Mouse (Mus musculus): Measurements from ENCODE around the gene Vps26a.

Gene Vps26a

DNA sequence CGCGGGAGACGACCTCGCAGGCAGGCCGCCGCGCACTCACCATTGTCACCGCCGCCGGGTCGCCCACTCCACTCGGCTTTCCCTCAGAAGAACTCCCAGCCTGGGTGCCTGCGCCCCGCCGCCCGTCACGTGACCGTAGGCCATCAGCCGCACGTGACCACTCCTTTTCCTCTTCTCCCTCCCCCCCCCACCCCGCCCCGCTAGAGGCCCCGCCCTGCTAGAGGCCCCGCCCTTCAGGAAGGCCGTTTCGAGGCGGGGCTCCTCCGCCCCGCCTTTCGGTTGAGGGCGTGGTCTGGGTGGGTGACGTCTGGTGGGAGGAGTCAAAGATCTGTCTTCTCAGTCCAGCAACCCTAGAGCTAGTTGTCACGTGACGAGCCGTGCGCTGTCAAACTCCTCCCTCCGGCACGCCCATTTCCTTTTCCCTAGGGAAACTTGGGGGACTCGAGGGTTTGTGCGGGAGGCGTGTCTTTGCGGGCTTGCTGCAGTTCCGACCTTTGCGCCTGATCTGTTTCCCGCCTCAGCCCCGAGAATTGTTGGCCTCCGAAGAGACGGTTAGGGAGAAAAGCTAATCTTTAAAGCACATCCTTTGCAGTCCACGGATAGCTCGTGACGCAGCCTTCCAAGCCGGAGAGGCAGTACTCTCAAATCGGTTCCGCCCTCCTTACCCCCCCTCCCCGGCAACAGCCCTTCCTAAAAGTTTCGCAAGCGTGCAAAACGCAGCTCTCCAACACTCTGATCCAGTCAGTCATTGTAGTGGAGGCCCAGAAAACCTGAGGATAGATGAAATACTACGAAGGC lies at the start of gene Vps26a:
Gene Vps26a, minus strand, starts transcription at position 188 of the 798 bp plus-strand sequence.
- peak; percentile 98 to 99 for DNase-seq

DNA sequence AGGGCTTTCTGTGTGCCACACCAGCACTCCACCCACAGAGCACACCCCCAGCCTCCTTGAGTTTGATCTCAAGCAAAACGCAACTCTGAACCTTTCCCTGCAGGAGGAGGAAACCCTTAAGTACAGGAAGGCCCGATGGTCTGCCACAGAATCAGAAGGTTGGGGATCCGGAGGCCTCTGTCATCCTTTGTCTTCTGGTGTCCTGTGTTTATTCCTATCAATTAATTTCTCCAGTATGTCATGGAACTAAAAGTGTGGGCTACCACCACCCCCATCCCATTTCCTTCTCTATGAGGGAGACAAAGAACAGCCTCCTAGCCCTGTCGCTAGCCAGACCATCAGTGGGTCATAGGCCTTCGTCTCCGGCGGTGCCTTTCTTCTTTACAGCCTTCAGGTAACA lies 47.9 kb upstream of the Vps26a start:
- DNase-seq = peak; percentile 33 to 67

GRCm38 (mm10) chr10:62532832-62533231 lies 46.2 kb upstream of the Vps26a start:
- DNase-seq = no peak

DNA sequence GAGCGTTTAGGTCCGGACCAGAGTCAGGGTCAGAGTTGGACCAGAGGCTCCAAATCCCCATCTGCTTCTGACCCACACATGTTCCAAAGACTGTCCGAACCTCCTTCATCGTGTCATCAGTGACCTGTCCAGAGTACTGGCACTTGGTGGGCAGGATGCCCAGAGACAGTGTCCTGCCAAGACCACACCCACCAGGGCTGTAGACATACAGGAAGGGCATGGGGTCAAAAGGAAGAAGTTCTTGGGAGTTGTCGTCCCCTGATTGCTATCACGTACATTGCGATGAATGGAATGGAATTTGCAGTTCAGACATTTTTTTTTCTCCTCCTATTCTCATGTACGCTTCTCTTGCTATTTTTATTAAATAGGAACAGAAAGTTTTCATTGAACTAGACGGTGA lies 43.6 kb upstream of the Vps26a start:
- peak; percentile 84 to 92 for DNase-seq

DNA sequence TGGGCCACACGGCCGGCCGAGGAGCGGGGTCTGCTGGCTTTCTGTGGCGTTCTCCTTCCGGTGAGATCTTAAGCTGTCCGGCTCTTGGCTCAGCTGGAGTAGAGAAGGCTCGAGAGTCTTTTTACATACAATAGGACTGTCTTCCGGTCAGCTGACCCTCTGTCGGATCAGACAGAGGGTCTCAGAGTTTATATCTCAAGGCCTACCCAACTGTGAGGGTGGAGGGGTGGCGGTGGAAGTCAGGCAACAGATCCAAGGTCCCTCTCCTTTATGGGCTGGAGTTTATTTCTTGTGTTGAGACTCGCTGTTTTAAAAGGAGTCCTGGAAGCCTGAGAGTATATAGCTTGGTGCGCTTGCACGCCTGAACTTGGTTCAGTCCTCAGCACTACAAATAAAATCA lies 40.7 kb upstream of the Vps26a start, which contains the start of gene Srgn:
Gene Srgn, minus strand, starts transcription at position 101 of the 400 bp plus-strand sequence.
- DNase-seq = no peak

GRCm38 (mm10) chr10:62522346-62522950 lies 35.8 kb upstream of the Vps26a start:
- no peak for DNase-seq

DNA sequence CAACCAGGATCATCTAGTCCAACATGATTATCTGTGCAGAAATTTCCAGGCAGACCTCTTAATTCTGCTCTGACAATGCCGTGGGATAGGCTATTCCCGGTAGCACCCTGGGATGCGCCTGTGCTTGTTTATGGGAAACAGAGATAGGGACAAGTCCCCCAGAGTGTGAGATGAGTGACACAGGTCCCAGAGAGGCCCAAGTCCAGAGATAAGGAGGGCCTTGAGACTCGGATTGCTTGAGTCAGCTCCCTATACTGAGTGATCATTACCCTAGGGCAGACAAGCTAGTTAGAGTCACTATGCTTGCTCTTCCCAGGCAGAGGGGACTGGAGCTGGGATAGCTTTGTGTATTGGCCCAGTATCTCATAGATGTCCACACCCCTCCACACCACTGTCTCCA lies 35.2 kb upstream of the Vps26a start:
- DNase-seq = no peak

DNA sequence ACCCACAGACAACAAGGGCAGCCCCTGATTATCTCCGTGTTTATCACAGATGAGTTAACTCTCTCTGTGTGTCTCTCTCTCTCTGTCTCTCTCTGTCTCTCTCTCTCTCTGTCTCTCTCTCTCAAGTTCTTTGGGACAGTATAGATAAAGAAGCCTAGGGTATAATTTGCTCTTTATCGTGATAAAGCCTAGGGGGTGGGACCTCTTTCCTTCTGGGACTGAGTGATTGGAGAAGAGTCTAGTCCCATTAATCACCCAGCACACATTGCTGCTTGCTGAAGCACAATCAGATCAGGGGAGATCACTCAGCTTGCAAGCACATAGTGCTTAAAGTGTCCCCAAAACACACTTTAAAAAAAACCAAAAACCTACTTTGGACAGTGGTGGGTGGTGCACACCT lies 34.3 kb upstream of the Vps26a start:
- DNase-seq = no peak

DNA sequence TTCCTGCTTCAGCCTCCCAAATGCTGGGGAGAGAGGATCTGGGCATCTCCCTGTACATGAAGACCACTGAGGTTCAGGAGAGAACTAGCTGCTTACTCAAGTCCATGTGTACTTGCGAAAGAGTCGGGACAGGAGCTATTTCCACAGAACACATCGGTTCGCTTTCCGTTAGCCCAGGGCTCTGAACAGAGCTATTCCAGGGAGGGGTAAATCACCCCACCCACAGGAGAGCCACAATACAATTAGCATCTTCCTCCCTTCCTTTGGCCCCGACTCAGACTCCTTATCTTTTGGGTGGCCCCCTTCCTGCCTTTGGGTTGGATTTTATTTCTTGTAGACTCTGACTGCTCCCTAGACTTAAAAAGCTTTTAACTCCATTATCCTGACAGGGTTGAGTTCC lies 30.9 kb upstream of the Vps26a start:
- DNase-seq = no peak

DNA sequence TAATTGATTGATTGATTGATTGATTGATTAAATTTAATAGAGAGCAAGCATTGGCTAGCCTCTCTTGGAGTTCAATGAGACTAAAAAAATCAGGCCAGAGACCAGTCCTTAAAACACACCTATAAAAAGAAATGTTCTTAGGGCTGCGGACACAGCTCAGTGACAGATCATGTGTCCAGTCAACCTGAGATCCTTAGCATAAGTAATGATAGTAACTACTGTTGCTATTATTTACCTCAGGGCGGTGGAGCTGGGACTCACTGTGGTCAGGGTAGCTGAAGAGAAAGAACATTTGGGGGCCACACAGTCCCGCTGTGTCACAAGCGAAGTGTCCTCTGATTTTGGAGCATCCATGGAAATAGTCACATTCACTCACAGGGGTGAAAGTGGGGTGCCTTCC lies 26.2 kb upstream of the Vps26a start:
- DNase-seq = no peak

- DNase-seq = no peak
Measured at GRCm38 (mm10) chr10:62511528-62511927, 24.9 kb upstream of the Vps26a start.

DNA sequence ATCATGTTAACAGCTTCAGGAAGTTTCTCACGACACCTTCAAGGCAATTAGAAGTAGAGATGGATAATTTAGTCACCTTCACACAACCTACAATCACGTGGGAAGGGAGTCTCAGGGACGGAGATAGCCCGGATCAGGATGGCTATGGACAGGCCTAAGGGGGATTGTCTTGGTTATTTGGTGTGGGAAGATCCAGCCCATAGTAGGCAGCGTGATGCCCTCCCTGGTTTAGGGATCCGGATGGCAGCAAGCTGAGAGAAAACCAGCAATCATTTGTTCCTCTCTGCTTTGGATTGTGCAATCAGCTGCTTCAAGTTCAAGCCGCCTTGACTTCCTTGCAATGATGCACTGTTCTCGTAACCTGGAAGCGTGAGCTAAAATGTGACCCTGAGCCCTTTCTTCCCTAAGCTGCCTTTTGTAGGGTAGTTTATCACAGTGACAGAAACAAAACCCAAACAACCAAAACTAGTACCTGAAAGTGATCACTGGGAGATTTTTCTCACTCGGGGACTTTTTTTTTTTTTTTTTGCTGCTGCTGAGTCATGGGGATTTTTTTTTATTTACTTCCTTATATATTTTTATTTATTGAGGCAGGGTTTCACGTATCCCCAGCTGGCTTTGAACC lies 22.5 kb upstream of the Vps26a start:
- DNase-seq = peak in 1 of 2 experiments; percentile 21

GRCm38 (mm10) chr10:62508459-62508858 lies 21.9 kb upstream of the Vps26a start:
- peak; percentile 58 to 71 for DNase-seq

DNA sequence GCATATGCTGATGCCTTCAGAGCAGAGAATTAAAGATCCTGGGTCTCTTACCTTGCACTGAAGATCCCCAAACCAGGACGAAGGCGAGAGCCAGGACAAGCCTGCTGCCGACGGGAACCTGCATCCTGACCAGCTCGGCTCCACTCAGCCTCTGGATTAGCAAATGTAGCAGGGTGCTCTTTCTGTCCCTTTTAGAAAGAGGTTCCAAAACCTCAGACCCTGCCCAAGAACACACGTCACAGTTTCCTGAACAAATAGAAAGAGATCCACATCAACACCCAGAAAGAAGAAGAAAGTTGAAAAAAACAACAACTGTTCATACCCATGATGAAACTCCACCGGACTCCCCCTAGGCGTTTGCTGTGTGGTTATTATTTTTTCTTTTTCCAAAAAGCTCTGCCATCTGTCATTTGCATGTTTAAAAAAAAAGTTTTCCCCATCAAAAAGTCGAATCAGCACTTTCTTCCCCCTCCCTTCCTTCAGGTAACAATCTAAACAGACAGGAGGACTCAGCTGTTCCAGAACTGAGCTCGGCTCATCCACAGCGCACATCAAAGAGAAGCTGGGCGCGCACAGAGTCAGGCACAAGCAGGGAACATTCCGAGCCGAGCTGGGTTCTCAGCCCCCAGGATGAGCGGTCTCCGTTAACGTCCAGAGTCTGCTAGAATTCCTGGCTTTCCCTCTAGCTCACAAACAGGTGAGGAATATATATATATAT lies 21.1 kb upstream of the Vps26a start:
- DNase-seq = peak; percentile 42 to 65

- no peak for DNase-seq
Measured at GRCm38 (mm10) chr10:62507071-62507470, 20.5 kb upstream of the Vps26a start.

DNA sequence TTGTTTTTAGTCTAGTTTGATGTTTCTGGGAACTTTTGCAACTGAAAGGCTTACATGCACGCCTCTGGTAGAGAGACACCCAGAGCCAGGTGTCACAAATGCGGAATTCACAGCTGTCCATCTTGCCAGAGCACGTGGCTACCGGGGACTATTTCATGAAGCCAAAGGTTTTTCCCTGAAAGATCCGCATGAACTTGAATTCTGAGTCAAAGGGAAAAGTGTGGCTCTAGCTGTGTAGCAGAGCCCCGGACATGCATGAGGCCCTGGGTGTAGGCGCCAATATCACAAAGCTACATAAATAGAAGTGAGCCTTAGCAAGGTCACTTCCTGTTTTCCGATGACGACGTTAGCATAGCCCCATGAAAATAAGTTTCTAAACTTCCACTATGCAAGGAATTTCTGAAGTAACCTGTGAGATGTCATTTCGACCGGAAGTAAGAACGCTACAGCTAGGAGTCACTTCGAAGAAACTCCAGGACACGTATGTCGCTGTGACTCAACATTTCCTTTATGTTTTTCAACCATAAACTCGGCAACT lies 19.5 kb upstream of the Vps26a start:
- DNase-seq = peak in 1 of 2 experiments; percentile 33

DNA sequence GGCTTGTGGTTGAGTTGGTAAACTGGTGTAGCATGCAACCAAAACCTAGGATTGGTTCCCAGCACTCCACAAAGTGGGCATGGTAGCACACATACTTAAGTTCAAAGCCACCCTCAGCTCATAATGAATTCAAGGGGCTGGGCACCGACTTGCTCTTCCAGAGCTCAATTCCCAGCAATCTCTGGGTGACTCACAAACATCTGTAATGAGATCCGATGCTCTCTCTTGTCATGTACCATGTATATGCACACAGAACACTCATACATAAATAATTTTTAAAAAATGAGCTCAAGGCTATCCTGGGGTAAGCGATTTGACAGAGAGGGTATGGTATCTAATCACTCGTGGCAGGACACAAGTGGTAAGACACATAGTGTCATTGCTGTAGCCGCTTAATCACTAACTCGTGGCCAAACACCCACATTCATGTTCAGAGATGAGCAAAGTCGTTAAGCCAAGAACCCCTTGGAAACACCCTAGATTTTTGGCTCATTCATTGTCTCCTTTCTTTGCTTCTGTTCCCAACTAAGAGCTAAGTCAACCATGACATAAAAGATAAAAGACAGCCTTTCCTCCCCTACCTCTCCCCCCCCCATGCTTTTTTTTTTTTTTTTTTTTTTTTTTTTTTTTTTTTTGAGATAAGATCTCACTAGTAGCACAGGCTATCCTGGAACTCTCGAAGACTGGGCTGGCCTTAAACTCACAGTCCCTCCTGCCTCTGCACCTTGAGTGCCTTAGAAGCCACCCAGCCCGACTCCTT lies 18.8 kb upstream of the Vps26a start:
- DNase-seq = no peak

DNA sequence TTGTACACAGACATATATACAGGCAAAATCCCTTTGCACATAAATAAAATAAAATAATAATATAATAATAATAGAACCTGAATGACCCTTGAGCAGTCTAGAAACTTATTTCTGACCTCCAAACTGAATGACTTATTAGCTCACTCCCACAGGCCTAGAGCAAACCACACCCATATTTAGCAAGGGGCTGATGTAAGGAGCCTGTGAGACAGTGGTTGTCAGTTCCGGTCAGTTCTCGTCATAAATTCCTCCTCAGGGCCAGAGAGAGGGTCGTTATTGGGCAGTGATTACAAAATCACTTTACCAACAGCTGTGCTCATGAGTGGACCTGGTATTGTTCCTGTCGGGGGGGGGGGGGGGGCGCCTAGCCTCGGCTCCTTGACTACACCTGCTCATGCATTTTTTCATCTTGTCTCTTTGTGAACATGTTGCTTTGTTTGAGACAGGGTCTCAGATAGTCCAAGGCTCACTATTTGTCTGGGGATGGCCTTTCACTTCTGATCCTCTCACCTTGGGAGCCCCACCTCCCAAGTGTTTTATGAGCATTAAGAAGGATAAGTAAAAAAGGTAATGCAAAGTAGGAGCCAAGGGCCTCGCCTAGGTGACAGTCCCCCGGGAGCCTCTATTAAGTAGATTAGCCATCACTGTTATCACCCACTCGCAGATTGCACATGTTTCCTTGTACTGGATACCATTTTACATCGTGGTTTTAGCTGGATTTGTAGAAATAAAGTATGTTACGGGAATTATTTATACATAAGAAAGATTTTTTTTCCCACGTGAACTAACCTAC lies 17.4 kb upstream of the Vps26a start:
- DNase-seq = no peak

GRCm38 (mm10) chr10:62503353-62503752 lies 16.7 kb upstream of the Vps26a start:
- no peak for DNase-seq

DNA sequence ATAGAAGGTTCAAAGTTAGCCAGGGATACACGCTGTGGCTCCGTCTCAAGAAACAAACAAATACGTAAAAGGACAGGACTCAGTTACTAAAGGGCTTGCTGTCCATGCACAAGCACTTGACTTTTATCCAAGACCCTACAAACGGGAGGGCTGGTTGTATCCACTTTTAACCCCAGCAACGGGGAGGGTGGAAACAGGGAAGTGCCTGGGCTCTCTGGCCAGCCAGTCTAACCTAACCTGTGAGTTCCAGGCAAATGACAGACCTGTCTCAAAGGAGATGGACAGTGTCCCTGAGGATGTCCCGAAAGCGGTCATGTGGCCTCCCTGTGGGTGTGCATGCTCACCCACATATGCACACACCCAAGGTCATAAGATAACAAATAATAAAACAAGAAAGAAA lies 15.3 kb upstream of the Vps26a start:
- DNase-seq = no peak

GRCm38 (mm10) chr10:62500916-62501615 lies 14.5 kb upstream of the Vps26a start:
- no peak for DNase-seq

All from lung, postnatal 4 days (tissue).